Mouse (Mus musculus): Measurements from ENCODE around the gene Runx3.

Gene Runx3

GRCm38 (mm10) chr4:135120342-135121100, at the start of gene Runx3:
TSS of gene Runx3 (plus strand) at chr4:135120652.
- no peak for DNase-seq (ENCODE audit: low spot score)

DNA sequence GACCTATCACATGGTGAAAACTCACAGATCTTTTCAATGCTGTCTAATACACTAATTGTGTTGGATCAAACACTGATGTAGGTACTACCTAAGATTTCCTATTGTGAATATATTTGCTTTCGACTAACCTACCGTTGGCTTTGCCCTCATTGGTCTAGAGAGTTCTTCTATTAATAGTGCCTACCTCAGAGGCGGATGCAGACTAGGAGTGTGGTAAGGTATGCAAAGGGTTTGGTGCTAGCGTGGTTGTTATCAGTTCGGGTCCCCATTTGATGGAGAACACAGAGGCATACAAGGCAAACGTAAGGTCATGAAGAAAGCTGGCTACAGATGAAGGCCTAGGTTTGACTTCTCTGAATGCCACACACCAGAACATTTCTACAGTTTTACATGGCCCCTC, 47.8 kb upstream of the Runx3 start:
- DNase-seq (ENCODE audit: low spot score), result no peak

DNA sequence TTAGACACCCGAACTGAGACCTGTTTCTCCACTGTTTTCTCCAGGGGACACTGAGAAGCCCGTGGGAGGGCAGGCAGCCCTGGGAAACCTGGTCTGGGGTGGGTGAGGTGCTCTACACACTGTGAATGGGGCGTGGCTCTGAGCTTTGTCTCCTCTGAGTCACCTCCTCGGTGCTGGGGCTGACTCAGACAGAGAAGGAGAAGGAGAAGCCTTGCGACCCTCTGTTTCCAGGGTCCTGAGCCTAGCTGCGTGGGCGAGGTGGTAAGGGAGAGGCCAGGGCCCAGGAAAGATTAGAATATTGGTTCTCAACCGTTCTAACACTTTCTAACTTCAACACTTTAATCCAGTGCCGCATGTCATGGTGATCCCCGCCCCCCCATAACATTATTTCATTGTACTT, 46.9 kb upstream of the Runx3 start:
- no peak for DNase-seq (ENCODE audit: low spot score)

DNA sequence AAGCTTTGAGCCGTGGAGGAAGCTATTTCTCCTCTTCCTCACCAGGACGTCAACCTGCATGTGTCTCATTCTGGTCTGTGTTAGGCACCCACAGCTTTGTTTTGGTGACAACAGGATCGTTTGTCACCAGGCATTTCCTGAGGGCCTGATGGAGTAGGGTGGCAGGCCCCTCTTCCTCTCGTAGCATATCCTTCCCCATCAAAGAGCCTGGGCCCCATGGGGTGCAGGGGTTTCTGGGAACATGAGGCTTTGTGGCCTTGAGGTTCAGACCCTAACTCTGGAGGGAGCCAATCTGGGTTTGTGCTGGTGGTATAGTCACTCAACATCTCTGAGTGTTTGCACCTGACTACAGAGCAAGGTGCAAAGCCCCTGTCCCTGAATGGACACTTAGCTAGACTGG, 45.8 kb upstream of the Runx3 start:
- no peak for DNase-seq (ENCODE audit: low spot score)

- DNase-seq (ENCODE audit: low spot score), result no peak
These were observed 45.1 kb upstream of the Runx3 start for GRCm38 (mm10) chr4:135075360-135075759.

DNA sequence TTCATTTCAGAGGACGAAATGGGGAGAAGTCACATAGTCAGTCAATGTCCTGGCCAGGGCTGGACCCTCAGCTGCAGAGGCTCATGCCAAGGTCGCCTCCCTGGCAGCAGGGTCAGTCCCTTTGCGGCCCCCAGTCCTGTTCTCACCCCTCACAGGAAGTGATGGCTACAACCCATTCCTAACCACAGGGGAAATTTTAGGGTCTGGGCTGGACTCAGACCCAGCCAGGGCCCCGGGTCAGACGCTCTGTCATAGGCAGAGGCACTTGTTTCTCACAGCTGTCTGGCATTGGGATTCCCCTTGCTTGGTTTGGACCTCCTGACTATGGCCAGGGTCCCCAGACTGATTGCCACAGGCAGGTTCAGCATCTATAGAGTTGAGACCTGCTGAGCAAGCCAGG, 43.8 kb upstream of the Runx3 start:
- DNase-seq (ENCODE audit: low spot score), result no peak

DNA sequence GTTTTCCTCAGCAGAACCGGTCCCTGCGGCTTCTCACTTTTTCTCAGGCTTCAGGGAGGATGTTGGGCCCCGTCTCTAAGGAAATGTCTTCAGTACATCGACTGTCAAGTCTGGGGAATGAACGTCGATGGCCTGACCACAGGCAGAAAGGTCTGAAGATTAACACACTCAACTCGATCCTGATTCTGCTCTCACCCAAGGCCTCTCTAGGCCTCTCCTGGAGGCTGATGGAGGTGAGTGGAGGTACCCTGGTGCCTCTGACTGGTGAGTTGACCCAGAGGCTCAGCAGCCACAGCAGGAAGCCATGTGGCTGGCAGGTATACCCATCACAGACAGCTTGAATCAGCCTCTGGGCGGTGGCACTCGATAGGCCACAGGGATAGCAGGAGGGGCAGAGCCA, 43.3 kb upstream of the Runx3 start:
- no peak for DNase-seq (ENCODE audit: low spot score)

DNA sequence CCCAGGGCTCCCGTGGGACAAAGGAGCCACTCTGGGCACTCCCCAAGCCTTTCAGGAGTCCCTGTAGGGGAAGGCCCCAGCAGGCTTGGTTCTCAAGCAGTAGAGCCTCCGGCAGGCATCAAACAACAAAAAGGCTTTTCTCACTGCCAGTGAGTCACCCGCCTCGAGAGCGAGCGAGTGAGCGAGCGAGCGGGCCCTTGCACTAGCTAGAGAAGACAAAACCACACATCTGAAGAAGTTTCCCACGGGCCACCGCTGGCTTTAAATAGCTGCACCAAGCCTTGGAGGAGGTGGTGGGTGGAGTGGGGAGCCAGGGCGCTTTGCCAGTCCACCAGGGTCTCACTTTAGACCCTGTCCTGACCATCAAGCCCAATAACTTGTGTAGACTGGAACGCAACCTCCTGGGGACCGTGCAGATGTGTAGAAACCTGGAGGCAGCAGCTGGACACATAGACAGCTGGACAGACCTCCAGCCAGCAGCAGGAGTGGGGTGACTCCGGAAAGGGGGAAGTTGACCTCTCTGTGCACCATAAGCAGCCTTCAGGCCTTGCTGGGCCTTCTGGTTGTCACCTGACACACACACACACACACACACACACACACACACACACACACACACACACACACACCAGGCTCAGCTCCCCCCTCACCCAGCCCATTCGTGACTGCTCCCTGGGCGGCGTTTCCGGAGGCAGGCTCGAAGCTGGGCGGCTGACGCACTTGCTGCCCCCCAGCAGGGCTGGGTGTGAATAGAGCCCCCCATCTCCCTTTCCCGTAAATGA, 40.4 kb upstream of the Runx3 start:
- DNase-seq (ENCODE audit: low spot score), result no peak

GRCm38 (mm10) chr4:135080641-135080920, 39.9 kb upstream of the Runx3 start:
- DNase-seq (ENCODE audit: low spot score), result no peak

- no peak for DNase-seq (ENCODE audit: low spot score)
These were observed 37.4 kb upstream of the Runx3 start for GRCm38 (mm10) chr4:135083089-135083488.

GRCm38 (mm10) chr4:135085077-135085853, 35.2 kb upstream of the Runx3 start:
- DNase-seq (ENCODE audit: low spot score), result no peak

DNA sequence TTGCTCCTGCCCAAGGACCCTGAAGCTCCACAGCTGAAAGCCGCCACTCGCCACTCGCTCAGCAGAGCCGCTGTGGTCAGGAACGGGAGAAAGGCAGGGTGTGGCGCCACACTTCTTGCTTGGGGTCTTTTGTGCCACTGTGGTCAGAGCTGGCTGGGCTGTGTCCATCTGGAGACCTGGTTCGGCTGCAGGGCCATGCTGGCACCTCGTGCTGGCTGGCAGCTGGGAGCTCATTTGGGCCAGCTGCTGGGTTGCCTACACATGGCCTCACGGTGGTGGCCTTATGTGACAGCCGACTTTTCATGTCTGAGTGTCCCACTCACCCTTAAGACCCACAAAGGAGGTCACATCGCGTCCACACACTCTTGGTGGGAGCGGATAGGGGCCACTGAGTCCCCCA, 29.8 kb upstream of the Runx3 start:
- DNase-seq (ENCODE audit: low spot score), result no peak

- no peak for DNase-seq (ENCODE audit: low spot score)
These were observed 27.6 kb upstream of the Runx3 start for GRCm38 (mm10) chr4:135092871-135093270.

DNA sequence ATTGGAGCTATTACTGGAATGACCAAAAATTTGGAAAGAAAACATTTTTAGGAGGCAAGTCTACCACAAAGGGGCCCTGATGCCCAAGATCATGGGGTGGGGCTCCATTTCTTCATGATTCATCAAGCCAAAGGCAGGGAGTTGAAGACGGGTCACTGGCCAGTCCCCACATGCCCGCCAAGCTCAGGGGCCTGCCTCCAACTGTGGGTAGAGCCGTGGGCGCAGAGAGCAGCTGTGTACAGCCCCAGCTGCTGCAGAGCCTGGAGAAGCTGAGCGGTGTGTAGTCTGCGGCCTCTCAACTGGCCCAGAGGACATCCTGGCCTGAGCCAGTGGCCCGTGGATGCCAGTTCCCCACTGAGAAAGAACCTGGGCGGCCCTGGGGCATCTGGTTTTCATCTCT, 24.8 kb upstream of the Runx3 start:
- DNase-seq (ENCODE audit: low spot score), result no peak

DNA sequence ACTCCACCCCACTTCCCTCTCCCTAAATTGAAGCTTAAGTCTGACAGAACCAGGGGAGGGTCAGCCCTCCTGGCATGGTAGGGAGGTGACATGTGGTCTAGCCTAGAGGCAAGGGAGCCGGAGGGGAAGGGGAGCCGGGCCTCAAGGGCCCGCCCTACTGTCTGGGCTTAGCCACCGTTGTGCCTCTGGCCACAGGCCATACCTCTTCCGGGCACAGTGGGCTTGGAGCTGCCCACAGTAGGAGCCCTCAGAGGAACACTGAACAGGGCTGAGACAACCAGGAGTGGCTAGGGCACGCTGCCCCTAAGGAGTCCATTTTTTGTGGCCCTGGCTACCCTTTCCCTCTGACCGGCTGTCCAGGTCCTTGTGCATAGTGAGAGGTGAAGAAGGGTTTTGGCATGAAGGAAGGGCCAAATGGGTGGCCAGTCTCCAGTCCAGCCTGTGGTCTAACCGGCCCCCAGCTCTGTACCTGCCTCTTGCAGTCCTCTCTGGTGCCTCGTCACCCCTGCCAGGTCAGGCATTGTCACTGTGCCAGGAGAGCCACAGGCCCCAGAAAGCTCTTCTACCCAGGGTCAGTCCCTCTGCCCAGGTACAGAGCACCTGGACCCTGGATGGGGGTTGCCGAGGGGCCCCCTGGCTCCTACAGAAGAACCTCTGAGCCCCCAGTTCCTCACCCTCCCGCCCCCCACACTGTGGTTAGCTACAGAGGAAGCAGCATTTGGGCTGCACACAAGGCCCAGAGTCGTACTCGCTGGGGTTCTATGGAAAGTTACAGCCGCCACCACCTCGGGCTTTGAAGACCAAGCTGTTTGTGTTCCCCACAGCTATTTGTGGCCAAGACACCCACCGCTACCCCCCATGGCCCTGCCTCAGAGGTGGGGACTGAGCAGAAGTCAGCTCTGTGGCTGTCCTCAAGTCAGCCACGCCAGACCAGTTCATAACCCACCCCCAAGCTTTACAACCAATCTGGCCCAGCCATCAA, 22.3 kb upstream of the Runx3 start:
- no peak for DNase-seq (ENCODE audit: low spot score)

DNA sequence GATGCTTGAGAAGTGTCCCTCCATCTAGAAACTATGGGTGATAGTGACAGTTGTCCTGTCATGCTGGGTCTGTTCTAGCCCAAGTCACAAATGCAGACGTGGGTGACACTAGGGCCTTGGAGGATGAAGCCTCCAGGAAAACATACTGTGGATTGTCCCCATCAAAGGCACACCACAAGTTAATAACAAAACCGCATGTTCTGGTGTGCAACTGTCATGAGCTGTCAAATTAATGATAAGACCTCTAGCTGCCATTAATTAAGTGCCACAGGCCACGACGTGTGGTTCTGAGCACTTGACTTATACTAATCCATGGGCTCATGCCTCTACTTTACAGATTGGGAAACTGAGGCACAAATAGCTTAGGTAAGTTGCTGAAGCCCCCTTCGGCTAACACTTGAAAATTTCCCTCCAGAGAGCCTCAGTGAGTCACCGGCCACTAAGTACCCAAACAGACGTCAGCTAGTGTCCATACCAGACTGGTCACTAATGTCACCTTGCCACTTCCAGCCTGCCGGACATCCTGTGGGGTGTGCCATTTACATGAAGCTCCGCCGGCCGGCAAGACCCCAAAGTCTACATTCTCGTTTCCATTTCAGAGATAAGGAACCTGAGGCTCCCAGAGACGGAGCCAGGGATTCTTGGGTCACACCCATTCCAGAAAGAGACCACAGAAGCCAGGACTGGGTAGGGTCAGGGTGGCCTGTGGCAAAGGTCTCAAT, 18.3 kb upstream of the Runx3 start:
- DNase-seq (ENCODE audit: low spot score), result no peak

DNA sequence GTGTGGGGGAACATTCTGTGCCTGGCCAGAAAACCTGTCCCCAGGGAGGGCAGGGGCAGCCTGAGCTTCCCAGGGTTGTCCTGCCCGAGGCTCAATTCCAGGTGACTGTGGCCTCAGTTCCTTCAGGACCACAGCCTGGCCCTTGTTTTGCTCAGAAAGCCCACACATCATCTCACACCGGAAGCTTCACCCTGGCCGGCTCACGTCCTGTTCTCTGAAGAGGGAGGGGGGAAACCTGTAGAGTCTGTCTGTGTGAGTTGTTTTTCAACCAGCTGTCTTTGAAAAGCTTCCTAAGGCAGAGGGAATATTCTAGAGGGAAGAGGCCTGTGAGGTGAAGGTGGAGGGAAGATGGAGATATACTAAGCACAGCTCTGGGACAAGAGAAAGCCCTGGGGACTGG, 17.7 kb upstream of the Runx3 start:
- DNase-seq (ENCODE audit: low spot score), result no peak

DNA sequence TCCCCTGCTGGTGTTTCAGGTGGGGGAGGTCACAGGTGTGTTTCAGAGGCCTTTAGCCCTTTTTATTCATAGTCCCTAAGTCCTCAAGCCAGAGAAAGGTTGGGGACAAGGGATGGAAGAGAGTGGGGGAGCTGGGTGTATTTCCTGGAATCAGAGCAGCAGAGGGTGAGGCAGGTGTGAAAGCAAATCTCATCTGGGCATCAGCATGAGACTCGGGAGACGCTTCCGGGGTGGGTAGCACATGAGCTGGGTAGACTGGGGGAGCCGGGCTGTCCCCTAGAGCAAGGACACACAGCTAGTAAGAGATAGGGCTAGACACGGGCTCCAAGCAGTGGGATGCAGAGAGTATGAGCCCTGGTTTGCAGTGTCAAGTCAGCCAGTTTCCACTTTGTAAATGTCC, 16.7 kb upstream of the Runx3 start:
- DNase-seq (ENCODE audit: low spot score), result no peak

DNA sequence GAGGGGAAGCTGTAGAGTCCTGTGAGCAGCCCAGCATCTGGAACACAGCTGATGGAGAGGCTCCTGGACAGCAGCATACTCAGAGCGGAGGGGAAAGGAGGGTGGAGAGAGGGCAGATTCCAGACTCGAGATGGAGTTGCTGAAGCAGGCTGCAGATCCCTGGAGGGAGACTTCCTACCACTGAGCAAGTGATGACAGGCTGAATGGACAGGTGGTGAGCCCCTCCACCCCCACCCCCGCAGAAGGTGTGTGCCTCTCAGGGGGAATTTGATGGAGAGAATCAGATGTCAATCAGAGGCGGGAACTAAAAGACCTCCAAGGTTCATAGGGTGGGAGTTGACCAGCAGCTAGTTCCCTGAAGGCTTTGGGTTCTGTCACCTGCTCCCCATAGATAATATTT, 13.5 kb upstream of the Runx3 start:
- no peak for DNase-seq (ENCODE audit: low spot score)

GRCm38 (mm10) chr4:135108666-135109065, 11.8 kb upstream of the Runx3 start:
- no peak for DNase-seq (ENCODE audit: low spot score)

DNA sequence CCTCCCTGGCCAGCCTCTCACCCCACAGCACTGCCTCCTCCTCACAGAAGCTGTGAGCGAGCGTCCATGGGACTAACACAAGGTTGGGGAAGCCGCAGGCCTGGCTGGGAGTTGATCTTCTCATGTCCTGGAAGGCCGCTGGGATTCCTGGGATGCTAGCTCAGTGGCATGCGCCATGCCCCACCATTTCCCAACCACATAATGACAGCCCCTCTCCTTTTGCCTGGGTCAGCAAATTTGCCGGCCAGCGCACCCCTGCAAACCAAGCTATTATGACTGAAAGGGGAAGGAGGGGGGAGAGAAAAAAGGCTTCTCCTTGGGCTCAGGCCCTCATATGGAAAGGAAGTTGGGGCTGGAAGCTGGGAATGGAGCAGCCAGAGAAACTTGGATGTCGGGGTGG, 6.8 kb upstream of the Runx3 start:
- DNase-seq (ENCODE audit: low spot score), result no peak

Data from layer of hippocampus, adult 9-10 months (tissue).